Mouse (Mus musculus) MEL (cell line): ENCODE measurements at regions not wholly inside any gene's neighbourhood (a gene's known extent, or its start where the extent isn't known, plus 50 kb on each side); places are given as distances from the start of the nearest gene placed in this dataset.

Experiments used
- DNase-seq: peaks from one replicate; pipeline ENCODE4 v3.0.0; 2011; ENCODE audit warnings: low read depth, low spot score
- H3K27ac ChIP-seq: 2 replicates; pipeline ENCODE4 v1.5.1; 2012; ENCODE audit warnings: low read depth, mild to moderate bottlenecking, control low read depth, low read length, moderate library complexity; ENCODE audit not compliant: control insufficient read depth
- H3K27me3 ChIP-seq, 2 experiments: fragments of 150-350 bp in 1 of 2; sonication (generic) in 1 of 2; 2 replicates each; pipeline ENCODE4 v1.6.1; 2012; ENCODE audit warnings: low read length in 2 of 2, mild to moderate bottlenecking in 2 of 2, improper control_type of control experiment in 1 of 2, moderate library complexity in 1 of 2; ENCODE audit not compliant: insufficient read depth in 2 of 2, control insufficient read depth in 1 of 2
- H3K36me3 ChIP-seq, 2 experiments: 2 replicates each; pipeline ENCODE4 v1.6.1; 2012 to 2014; ENCODE audit warnings: low read length in 2 of 2, improper control_type of control experiment in 1 of 2, inconsistent platforms in 1 of 2, mild to moderate bottlenecking in 1 of 2; ENCODE audit not compliant: insufficient read depth in 2 of 2, control insufficient read depth in 1 of 2
- H3K4me1 ChIP-seq, 2 experiments: fragments of 150-350 bp in 1 of 2; sonication (generic) in 1 of 2; 2 replicates each; pipeline ENCODE4 v1.6.1; 2012; ENCODE audit warnings: low read length in 2 of 2, improper control_type of control experiment in 1 of 2, mild to moderate bottlenecking in 1 of 2; ENCODE audit not compliant: insufficient read depth in 2 of 2, control insufficient read depth in 1 of 2
- H3K4me3 ChIP-seq, 2 experiments: fragments of 150-350 bp in 1 of 2; sonication (generic) in 1 of 2; 2 replicates each; pipeline ENCODE4 v1.5.1; 2012; ENCODE audit warnings: low read depth in 2 of 2, low read length in 2 of 2, mild to moderate bottlenecking in 2 of 2, moderate library complexity in 2 of 2, control low read depth in 1 of 2, improper control_type of control experiment in 1 of 2; ENCODE audit not compliant: control insufficient read depth in 1 of 2, insufficient read depth in 1 of 2
- H3K79me2 ChIP-seq: 2 replicates; pipeline ENCODE4 v1.6.1; 2012; ENCODE audit warnings: mild to moderate bottlenecking, low read length, moderate library complexity; ENCODE audit not compliant: control insufficient read depth, poor library complexity, insufficient read depth
- H3K9ac ChIP-seq: 2 replicates; pipeline ENCODE4 v1.6.1; 2012; ENCODE audit warnings: low read depth, mild to moderate bottlenecking, control low read depth, low read length, moderate library complexity; ENCODE audit not compliant: control insufficient read depth, poor library complexity, severe bottlenecking
- H3K9me3 ChIP-seq: fragments of 150-350 bp; sonication (generic); replicated peaks from 2 replicates; pipeline ENCODE4 v1.6.1; 2012; ENCODE audit warnings: mild to moderate bottlenecking, low read length, improper control_type of control experiment, moderate library complexity; ENCODE audit not compliant: insufficient read depth
- E2F4 ChIP-seq: IDR thresholded peaks from 2 replicates; pipeline ENCODE4 v1.6.1; 2011; ENCODE audit warnings: low read depth, low read length, improper control_type of control experiment, borderline replicate concordance
- ELF1 ChIP-seq: IDR thresholded peaks from 2 replicates; pipeline ENCODE4 v1.6.1; 2014; ENCODE audit warnings: low read depth, mild to moderate bottlenecking, inconsistent platforms, low read length, improper control_type of control experiment, moderate library complexity
- ETS1 ChIP-seq: IDR thresholded peaks from 2 replicates; pipeline ENCODE4 v1.6.1; 2012; ENCODE audit warnings: low read depth, mild to moderate bottlenecking, inconsistent platforms, low read length, improper control_type of control experiment, moderate library complexity
- HCFC1 ChIP-seq: IDR thresholded peaks from 2 replicates; pipeline ENCODE4 v1.6.1; 2012; ENCODE audit warnings: low read depth, mild to moderate bottlenecking, inconsistent platforms, low read length, improper control_type of control experiment, moderate library complexity
- JUND ChIP-seq: IDR thresholded peaks from 2 replicates; pipeline ENCODE4 v1.6.1; 2011; ENCODE audit warnings: low read depth, mild to moderate bottlenecking, improper control_type of control experiment, low read length
- KAT2A ChIP-seq: conservative IDR thresholded peaks from 2 replicates; pipeline ENCODE4 v1.6.1; 2012; ENCODE audit warnings: low read depth, low read length, improper control_type of control experiment, inconsistent platforms
- MAFK ChIP-seq: IDR thresholded peaks from 2 replicates; pipeline ENCODE4 v1.6.1; 2011; ENCODE audit warnings: low read depth, mild to moderate bottlenecking, low read length, improper control_type of control experiment, borderline replicate concordance
- MAZ ChIP-seq: IDR thresholded peaks from 2 replicates; pipeline ENCODE4 v1.6.1; 2012; ENCODE audit warnings: low read depth, mild to moderate bottlenecking, inconsistent platforms, low read length, improper control_type of control experiment
- MEF2A ChIP-seq: IDR thresholded peaks from 2 replicates; pipeline ENCODE4 v1.6.1; 2014; ENCODE audit warnings: low read depth, mild to moderate bottlenecking, inconsistent platforms, low read length, improper control_type of control experiment; ENCODE audit not compliant: poor library complexity, insufficient replicate concordance, severe bottlenecking; ENCODE audit errors: extremely low read depth
- MXI1 ChIP-seq: IDR thresholded peaks from 2 replicates; pipeline ENCODE4 v1.6.1; 2011; ENCODE audit warnings: mild to moderate bottlenecking, low read depth, low read length, improper control_type of control experiment
- MYB ChIP-seq: IDR thresholded peaks from 2 replicates; pipeline ENCODE4 v1.6.1; 2011; ENCODE audit warnings: mild to moderate bottlenecking, low read depth, low read length, improper control_type of control experiment
- MYC ChIP-seq: IDR thresholded peaks from 2 replicates; pipeline ENCODE4 v1.6.1; 2011; ENCODE audit warnings: low read depth, mild to moderate bottlenecking, low read length, improper control_type of control experiment, moderate library complexity
- POLR2A ChIP-seq, 2 experiments: IDR thresholded peaks; 2 replicates each; pipeline ENCODE4 v1.6.1; 2011 to 2012; ENCODE audit warnings: low read length in 2 of 2, mild to moderate bottlenecking in 2 of 2, control low read depth in 1 of 2, improper control_type of control experiment in 1 of 2, low read depth in 1 of 2, moderate library complexity in 1 of 2; ENCODE audit not compliant: control insufficient read depth in 1 of 2, insufficient read depth in 1 of 2, poor library complexity in 1 of 2
- POLR2AphosphoS2 ChIP-seq: IDR thresholded peaks from 2 replicates; pipeline ENCODE4 v1.6.1; 2011; ENCODE audit warnings: low read length, improper control_type of control experiment
- RAD21 ChIP-seq: IDR thresholded peaks from 2 replicates; pipeline ENCODE4 v1.6.1; 2011; ENCODE audit warnings: mild to moderate bottlenecking, low read depth, low read length, improper control_type of control experiment
- TCF12 ChIP-seq: IDR thresholded peaks from 2 replicates; pipeline ENCODE4 v1.6.1; 2014; ENCODE audit warnings: low read depth, mild to moderate bottlenecking, inconsistent platforms, low read length, improper control_type of control experiment, moderate library complexity
- UBTF ChIP-seq: IDR thresholded peaks from 2 replicates; pipeline ENCODE4 v1.6.1; 2012; ENCODE audit warnings: low read depth, mild to moderate bottlenecking, inconsistent platforms, low read length, improper control_type of control experiment, moderate library complexity, borderline replicate concordance; ENCODE audit not compliant: insufficient read depth
- USF1 ChIP-seq: IDR thresholded peaks from 2 replicates; pipeline ENCODE4 v1.6.1; 2014; ENCODE audit warnings: low read depth, mild to moderate bottlenecking, inconsistent platforms, low read length, improper control_type of control experiment, moderate library complexity
- ZC3H11A ChIP-seq: IDR thresholded peaks from 2 replicates; pipeline ENCODE4 v1.6.1; 2012; ENCODE audit warnings: low read depth, mild to moderate bottlenecking, inconsistent platforms, low read length, improper control_type of control experiment
- ZKSCAN1 ChIP-seq: IDR thresholded peaks from 2 replicates; pipeline ENCODE4 v1.6.1; 2012; ENCODE audit warnings: low read depth, mild to moderate bottlenecking, inconsistent platforms, low read length, improper control_type of control experiment, moderate library complexity
- ZNF384 ChIP-seq: IDR thresholded peaks from 2 replicates; pipeline ENCODE4 v1.6.1; 2012; ENCODE audit warnings: low read depth, mild to moderate bottlenecking, inconsistent platforms, low read length, improper control_type of control experiment

DNA sequence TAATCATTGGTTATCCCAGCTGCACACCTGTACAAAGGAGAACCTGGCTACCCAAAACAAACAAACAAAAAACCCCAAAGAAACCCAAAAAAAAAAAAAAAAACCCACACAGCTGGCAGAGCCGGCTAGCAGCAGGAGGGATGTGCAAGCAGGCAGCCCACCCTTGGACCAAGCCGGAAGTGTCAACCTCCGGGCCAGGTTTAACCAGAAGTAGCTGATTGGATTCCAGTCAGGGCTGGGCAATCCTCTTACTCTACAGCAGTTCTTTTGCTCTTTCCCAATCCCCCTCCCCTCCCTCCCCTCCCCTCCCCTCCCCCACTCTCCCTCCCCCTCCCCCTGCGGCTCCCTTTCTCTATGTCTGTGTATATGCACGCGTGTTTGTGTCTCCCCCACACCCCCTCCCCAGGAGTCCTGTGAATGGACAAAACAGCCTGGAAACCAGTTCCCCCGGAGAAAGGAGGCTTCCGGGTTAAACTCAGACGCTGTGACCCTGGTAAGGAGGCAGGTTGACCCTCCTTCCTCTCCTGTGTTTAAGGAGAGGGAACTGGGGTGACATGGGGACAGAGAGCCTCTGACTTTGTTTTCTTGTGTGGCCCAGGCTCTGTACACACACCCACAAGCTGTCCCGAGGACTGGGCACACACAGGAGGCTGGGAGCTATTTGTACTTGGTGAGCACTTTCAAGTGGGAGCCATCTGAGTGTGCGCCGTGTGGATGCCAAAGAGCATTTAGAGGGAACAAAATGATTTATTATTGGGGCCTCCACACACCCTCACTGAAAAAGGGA is 93.9 kb upstream of the Jarid2 start:
- Histone ChIP-seq H3K9me3 (no peaks in the 10 kb centered on the region), H3K79me2 (no peaks in the 10 kb centered on the region), H3K9ac (no peak overlapping the region), H3K4me3 (no peak overlapping the region), H3K4me1 (no peaks in the 10 kb centered on the region; a peak in 1 of 4 replicates), H3K36me3 (no peaks in the 10 kb centered on the region), H3K27me3 (no peaks in the 10 kb centered on the region), H3K27ac (no peak overlapping the region)
- no peak for TF ChIP-seq KAT2A
- DNase-seq = no peak

DNA sequence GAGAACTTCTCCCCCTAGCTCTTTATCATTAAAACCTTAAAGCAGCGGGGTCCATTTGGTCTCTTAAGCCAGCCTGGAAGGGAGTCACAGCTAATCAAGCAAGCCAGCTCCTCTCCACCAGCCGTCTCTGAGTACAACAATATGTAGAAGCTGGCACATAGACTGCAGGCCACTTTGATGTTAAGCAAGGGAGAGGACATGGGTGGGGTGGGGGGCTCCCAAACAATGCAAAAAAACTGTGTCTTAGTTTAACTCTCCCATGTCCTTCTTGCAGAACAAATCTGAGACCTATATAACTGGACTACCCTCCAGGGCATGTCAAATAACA is 93.3 kb upstream of the Jarid2 start:
- Histone ChIP-seq H3K36me3 (no peaks in the 10 kb centered on the region), H3K79me2 (no peaks in the 10 kb centered on the region), H3K9ac (no peak overlapping the region), H3K27ac (no peak overlapping the region), H3K4me1 (no peaks in the 10 kb centered on the region; a peak in 1 of 4 replicates), H3K27me3 (no peaks in the 10 kb centered on the region), H3K9me3 (no peaks in the 10 kb centered on the region)
- TF ChIP-seq MEF2A = no peak
- TF ChIP-seq JUND = no peak
- no peak for TF ChIP-seq POLR2AphosphoS2
- TF ChIP-seq TCF12 = no peak
- TF ChIP-seq ZC3H11A = no peak
- TF ChIP-seq ETS1 = no peak
- TF ChIP-seq, all 39 proteins: peak for 0
- no peak for DNase-seq
- H3K4me3 ChIP-seq = no peak overlapping the region

DNA sequence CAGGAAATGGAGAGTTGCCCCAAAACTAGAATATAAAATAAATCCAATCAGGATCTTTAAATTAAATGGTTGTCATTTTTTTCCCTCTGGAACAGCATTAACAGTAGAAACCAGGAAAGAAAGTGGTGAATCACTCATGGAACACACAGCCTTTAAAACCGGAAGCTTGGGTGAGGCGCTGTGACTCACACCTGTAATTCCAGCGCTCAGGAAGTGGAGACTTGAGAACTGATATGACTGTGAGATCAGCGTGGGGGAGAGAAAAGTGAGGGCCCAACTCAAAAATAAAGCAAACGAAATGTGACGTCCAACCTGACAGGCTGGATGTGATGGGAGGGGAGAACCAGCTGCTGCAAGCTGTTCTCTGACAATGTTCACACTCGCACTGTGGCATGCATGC is 86.9 kb upstream of the Jarid2 start:
- Histone ChIP-seq H3K4me1 (no peaks in the 10 kb centered on the region; a peak in 1 of 4 replicates), H3K27me3 (no peaks in the 10 kb centered on the region)

More for the DNA sequence above, 86.9 kb upstream of the Jarid2 start:
- no peak overlapping the region for H3K4me3 ChIP-seq
- no peaks in the 10 kb centered on the region for H3K36me3 ChIP-seq
- H3K79me2 ChIP-seq = no peaks in the 10 kb centered on the region
- DNase-seq = no peak
- no peak overlapping the region for H3K9ac ChIP-seq
- TF ChIP-seq MYB = no peak
- TF ChIP-seq MAFK = no peak
- TF ChIP-seq MYC = no peak
- TF ChIP-seq KAT2A = no peak
- no peak for TF ChIP-seq RAD21
- no peak for TF ChIP-seq POLR2AphosphoS2
- no peak for TF ChIP-seq JUND
- TF ChIP-seq UBTF = no peak
- no peak for TF ChIP-seq ZNF384
- no peak for TF ChIP-seq POLR2A (IDR thresholded peaks at IDR 0.05; ENCODE audit: control insufficient read depth in 1 of 2, insufficient read depth in 1 of 2, low read depth in 1 of 2, low read length in 2 of 2, poor library complexity in 1 of 2)
- no peak for TF ChIP-seq MAZ
- no peak for TF ChIP-seq USF1
- no peak for TF ChIP-seq ETS1
- no peak for TF ChIP-seq ZKSCAN1
- TF ChIP-seq ELF1 = no peak
- TF ChIP-seq MXI1 = no peak
- no peak for TF ChIP-seq HCFC1
- TF ChIP-seq E2F4 = no peak
- H3K27ac ChIP-seq = no peak overlapping the region
- H3K9me3 ChIP-seq = no peaks in the 10 kb centered on the region
